Mouse (Mus musculus): ENCODE measurements around the gene Rnf113a2.

GRCm38 (mm10) chr12:84392681-84393080, 24.3 kb upstream of the Rnf113a2 start:
- no peak for TF ChIP-seq MXI1 (IDR thresholded peaks at IDR 0.05; ENCODE audit: low read depth, low read length)
- no peak for TF ChIP-seq TCF12 (IDR thresholded peaks at IDR 0.05; ENCODE audit: low read depth, low read length)
- no peak for TF ChIP-seq CTCF (conservative IDR thresholded peaks at IDR 0.05 in 1 of 2, IDR thresholded peaks at IDR 0.05 in 1 of 2; ENCODE audit: low read depth in 2 of 2, low read length in 2 of 2)
- no peak for TF ChIP-seq MYC (IDR thresholded peaks at IDR 0.05; ENCODE audit: low read depth, low read length)
- no peak for TF ChIP-seq HCFC1 (IDR thresholded peaks at IDR 0.05; ENCODE audit: low read depth, low read length)
- TF ChIP-seq NELFE (IDR thresholded peaks at IDR 0.05; ENCODE audit: low read depth, low read length) = no peak
- no peak for TF ChIP-seq MAZ (IDR thresholded peaks at IDR 0.05; ENCODE audit: low read depth, low read length)
- TF ChIP-seq EP300 (IDR thresholded peaks at IDR 0.05; ENCODE audit: low read length) = no peak
- no peak for TF ChIP-seq POLR2A (IDR thresholded peaks at IDR 0.05; ENCODE audit: low read depth, low read length)
- no peak for TF ChIP-seq TBP (conservative IDR thresholded peaks at IDR 0.05; ENCODE audit: low read depth, low read length)
- TF ChIP-seq E2F4 (IDR thresholded peaks at IDR 0.05; ENCODE audit: insufficient replicate concordance, low read depth, low read length) = no peak
- no peak for TF ChIP-seq MEF2A (IDR thresholded peaks at IDR 0.05; ENCODE audit: borderline replicate concordance, low read depth, low read length)
- TF ChIP-seq ELF1 (IDR thresholded peaks at IDR 0.05; ENCODE audit: low read depth, low read length) = no peak
- TF ChIP-seq ZMIZ1 (IDR thresholded peaks at IDR 0.05; ENCODE audit: low read depth, low read length) = no peak
